Mouse (Mus musculus) hindbrain, embryonic 10.5 days (tissue): ENCODE results near the gene Flcn. TPM values are rescaled to one million over a fixed set of nuclear protein-coding genes. Genes with fewer than 3 reads are reported as not detected.

ENCODE experiments used
- DNase-seq: peaks from one replicate; pipeline ENCODE4 v3.0.0-alpha.2; 2017; ENCODE audit warnings: low spot score
- H3K27ac ChIP-seq: fragments of 300-500 bp; sonication (generic); 2 replicates; pipeline ENCODE4 v1.5.1; 2016; ENCODE audit warnings: mild to moderate bottlenecking, moderate library complexity
- H3K27me3 ChIP-seq: fragments of 300-500 bp; sonication (generic); 2 replicates; pipeline ENCODE4 v1.6.1; 2016; ENCODE audit warnings: mild to moderate bottlenecking; ENCODE audit not compliant: poor library complexity, insufficient read depth, severe bottlenecking
- H3K36me3 ChIP-seq: fragments of 300-500 bp; sonication (generic); 2 replicates; pipeline ENCODE4 v1.6.1; 2016; ENCODE audit warnings: mild to moderate bottlenecking, moderate library complexity
- H3K4me1 ChIP-seq: fragments of 300-500 bp; sonication (generic); replicated peaks from 2 replicates; pipeline ENCODE4 v1.6.1; 2016; ENCODE audit warnings: mild to moderate bottlenecking
- H3K4me3 ChIP-seq: fragments of 300-500 bp; sonication (generic); 2 replicates; pipeline ENCODE4 v1.5.1; 2016; ENCODE audit warnings: mild to moderate bottlenecking, moderate library complexity
- H3K9me3 ChIP-seq: fragments of 300-500 bp; sonication (generic); 2 replicates; pipeline ENCODE4 v1.6.1; 2016; ENCODE audit warnings: mild to moderate bottlenecking, moderate library complexity
- WGBS: fragments of 180-500 bp; shearing (Covaris S2); methylation state at CpG from one replicate; pipeline ENCODE4 v1.1.7; 2016; 5-methylcytosine and 5-hydroxymethylcytosine counted together
- polyA plus RNA-seq: library from polyadenylated mRNA; unstranded; fragments of >200 nt; fragmentation: Nextera tagmentation; extraction: Ambion mirVana; gene quantifications from 2 replicates; pipeline ENCODE4 v1.2.1, GENCODE M21; 2016

The Flcn gene
- polyA plus RNA-seq, 1 experiment from 2014 or later = 29.6 TPM

DNA sequence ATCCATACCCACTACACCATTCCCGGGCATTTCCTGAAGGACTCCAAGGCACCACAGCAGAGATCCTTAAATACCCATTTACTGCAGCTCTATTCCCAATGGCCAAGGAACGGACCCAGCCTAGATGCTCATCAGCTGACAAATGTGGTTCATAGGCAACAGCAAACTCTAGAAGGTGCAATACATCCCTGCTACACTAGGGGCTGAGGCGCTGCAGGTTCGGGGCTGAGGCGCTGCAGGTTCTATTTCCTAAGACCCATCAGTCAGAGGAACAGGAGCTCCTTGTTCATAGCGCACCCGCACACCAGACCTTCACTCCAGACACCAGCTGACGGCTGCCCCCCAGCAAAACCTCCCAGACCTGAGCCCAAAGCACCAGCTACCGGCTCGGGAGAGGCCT lies 9.4 kb downstream of the Flcn start:
- WGBS = 90% methylated on average over 10 of the region's 10 CpGs
- H3K4me3 ChIP-seq = no peak overlapping the region
- no peaks in the 10 kb centered on the region for H3K27me3 ChIP-seq
- no peak for DNase-seq
- peaks cover 100% of the 10 kb centered on the region for H3K36me3 ChIP-seq
- H3K27ac ChIP-seq = no peak overlapping the region
- H3K9me3 ChIP-seq = no peaks in the 10 kb centered on the region
- H3K4me1 ChIP-seq = no peaks in the 10 kb centered on the region

DNA sequence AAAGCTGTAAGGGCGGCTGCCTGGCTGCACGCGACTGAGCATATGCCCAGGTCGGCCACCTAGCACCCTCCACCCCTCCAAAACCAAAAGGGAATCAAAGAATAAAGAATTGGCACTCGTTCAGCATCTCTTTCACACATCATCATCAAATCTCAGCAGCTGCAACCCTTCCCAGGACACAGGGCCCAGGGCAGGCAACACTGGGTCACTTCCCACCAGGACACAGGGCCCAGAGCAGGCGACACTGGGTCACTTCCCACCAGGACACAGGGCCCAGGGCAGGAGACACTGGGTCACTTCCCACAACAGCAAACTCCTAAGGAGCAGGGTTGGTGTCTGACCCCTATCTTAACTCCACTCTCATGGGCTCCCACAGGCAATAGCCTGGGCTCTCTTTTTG lies 16.4 kb downstream of the Flcn start:
- no peak overlapping the region for H3K4me3 ChIP-seq
- WGBS = 94% methylated on average over 6 of the region's 6 CpGs
- H3K27ac ChIP-seq = no peak overlapping the region
- peaks cover 74% of the 10 kb centered on the region for H3K36me3 ChIP-seq
- peaks cover 3% of the 10 kb centered on the region; the same call in 1 of the 2 replicates for H3K27me3 ChIP-seq
- H3K9me3 ChIP-seq = no peaks in the 10 kb centered on the region
- no peak for DNase-seq
- no peaks in the 10 kb centered on the region for H3K4me1 ChIP-seq

DNA sequence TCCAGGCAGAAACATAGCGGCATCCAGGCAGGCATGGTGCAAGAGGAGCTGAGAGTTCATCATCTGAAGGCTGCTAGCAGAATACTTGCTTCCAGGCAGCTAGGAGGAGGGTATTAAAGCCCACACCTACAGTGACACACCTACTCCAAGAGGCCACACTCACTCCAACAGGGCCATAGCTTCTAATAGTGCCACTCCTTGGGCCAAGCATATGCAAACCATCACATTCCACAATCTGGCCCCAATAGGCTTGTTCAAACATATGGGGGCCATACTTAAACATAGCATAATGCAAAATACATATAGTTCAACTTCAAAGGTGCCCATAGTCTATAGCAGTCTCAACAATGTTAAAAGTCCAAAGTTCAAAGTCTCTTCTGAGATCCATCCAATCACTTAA lies 20.5 kb downstream of the Flcn start:
- Histone ChIP-seq H3K27me3 (peaks cover 35% of the 10 kb centered on the region), H3K4me1 (peaks cover 10% of the 10 kb centered on the region), H3K4me3 (no peak overlapping the region), H3K27ac (no peak overlapping the region), H3K36me3 (peaks cover 34% of the 10 kb centered on the region), H3K9me3 (0 out of 2 replicates have a peak, but pooled peaks cover 2% of the 10 kb centered on the region)
- 96% methylated on average over 1 of the region's 1 CpGs for WGBS
- no peak for DNase-seq

DNA sequence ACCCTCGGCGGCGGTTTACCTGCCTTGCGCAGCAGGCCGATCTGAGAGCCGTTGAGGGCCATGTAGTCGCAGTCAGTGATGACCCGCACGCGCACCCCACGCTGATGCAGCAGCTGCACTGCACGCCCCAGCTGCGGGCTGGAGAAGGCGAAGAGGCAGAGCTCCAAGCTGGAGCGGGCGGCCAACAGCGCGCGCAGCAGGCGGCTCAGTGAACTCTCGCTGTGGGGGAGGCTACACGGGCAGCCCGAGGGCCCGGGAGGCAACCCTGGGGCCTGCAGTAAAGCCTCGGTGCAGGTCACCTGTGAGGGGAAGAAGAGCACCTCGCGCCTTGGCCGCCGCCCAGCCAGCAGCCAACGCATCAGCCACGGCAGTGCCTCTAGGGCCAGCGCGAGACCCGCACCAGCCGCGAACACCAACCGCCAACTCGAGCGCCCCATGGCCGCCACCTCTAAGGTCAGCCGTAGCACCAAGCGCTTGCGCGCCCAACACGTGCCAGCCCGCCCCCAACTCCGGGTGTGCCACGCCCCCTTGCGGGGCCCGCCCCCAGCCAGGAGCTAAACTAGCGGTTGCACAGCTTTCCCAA lies 22.5 kb downstream of the Flcn start, which contains the start of gene Pld6:
TSS of gene Pld6 (minus strand) at position 447 of the 583 bp plus-strand sequence.
- Histone ChIP-seq H3K27ac (peak within 1 kb of the TSS; percentile 50), H3K27me3 (peaks cover 35% of the 10 kb centered on the region), H3K4me3 (peak within 1 kb of the TSS; percentile 55), H3K9me3 (0 out of 2 replicates have a peak, but pooled peaks cover 2% of the 10 kb centered on the region), H3K4me1 (peaks cover 10% of the 10 kb centered on the region), H3K36me3 (peaks cover 13% of the 10 kb centered on the region)
- peak; percentile 76 for DNase-seq
- WGBS = under 1% methylated on average over 51 of the region's 51 CpGs

DNA sequence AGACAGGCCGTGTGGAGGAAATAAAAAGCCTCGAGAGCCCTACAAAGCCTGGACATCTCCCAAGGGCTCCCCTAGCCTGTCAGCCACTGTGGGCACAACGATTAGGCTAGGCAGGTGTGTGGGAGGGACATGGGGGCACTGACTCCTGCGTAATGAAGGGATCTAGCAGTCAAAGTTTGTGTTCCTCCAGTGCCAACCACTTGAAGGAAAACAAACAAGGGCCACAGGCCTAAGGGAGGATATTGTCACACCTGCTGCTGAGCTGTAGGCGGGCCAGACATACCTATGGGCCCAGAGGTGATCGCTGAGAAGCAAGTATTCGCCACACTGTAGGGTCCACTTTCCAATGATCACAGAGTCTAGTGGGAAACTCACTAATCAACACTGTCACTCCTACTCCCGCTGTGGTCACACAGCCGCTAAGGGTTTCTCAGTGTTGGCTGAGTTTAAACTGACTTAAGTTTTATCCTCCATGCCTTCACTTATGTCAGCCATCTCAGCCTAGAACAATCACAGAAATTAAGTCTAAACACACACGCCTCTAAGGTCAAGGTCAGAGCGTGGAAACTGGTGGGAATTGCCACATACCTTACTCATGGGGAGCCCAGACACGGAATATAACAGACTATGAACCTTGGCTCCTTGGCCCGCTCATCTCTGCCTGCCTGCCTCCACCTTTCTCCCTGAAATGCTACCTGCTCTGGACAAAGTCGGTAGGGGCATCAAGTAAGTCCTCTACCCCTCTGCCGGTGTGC lies 23.2 kb downstream of the Flcn start:
- Histone ChIP-seq H3K27me3 (peaks cover 35% of the 10 kb centered on the region), H3K27ac (peak overlapping the region; percentile 50; the same call in 1 of the 2 replicates), H3K4me3 (peak overlapping the region; percentile 55), H3K36me3 (peaks cover 7% of the 10 kb centered on the region), H3K9me3 (0 out of 2 replicates have a peak, but pooled peaks cover 2% of the 10 kb centered on the region), H3K4me1 (peaks cover 10% of the 10 kb centered on the region)
- no peak for DNase-seq
- WGBS = 54% methylated on average over 15 of the region's 15 CpGs

DNA sequence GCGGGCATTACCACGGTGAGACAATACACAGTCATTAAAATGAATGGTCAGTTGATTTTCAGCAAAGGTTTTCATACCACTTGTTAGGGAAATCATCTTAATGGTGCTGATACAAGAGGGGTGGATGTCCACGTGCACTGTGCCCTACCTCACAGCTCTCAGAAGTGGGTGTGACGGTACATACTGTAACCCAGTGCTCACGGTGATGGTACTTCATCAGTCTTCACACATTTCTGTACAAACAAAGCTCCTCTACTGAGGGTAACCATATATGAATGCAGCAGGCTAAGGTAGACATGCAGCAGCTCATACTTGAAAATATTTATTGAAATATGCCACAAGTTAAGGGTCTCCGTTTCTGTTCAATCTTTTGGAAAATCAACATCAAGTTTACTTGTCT lies 26.2 kb downstream of the Flcn start:
- no peak overlapping the region for H3K27ac ChIP-seq
- DNase-seq = no peak
- H3K4me1 ChIP-seq = peaks cover 10% of the 10 kb centered on the region
- no peak overlapping the region for H3K4me3 ChIP-seq
- peaks cover 5% of the 10 kb centered on the region for H3K36me3 ChIP-seq
- WGBS = 92% methylated on average over 6 of the region's 6 CpGs
- peaks cover 34% of the 10 kb centered on the region for H3K27me3 ChIP-seq
- H3K9me3 ChIP-seq = 0 out of 2 replicates have a peak, but pooled peaks cover 2% of the 10 kb centered on the region

DNA sequence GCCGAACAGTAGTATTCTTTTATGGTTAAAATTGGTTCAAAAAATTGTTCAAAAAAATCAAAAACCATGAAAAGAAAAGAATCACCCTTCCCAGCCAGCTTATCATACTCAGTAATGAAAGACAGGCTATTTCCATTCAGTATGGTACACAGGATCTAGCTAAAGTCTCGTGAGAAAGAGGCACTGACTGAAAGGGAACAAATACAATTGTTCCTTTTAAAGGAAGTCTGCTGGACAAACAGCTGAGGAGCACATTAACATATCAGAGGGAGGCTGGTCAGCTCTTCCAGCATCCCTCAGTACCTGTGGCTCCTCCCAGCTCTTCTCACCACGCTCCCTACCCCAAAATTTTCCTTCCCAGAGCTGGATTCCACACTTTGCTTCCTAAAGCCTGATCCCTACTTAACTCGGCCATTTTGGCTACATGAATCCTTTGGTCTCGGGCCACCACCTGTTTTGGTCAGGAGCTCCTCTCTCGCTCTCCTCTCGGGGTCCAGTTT lies 27.7 kb downstream of the Flcn start:
- Histone ChIP-seq H3K4me3 (no peak overlapping the region), H3K27ac (no peak overlapping the region), H3K36me3 (peaks cover 19% of the 10 kb centered on the region), H3K4me1 (peaks cover 4% of the 10 kb centered on the region), H3K9me3 (no peaks in the 10 kb centered on the region), H3K27me3 (peaks cover 21% of the 10 kb centered on the region)
- WGBS = 79% methylated on average over 7 of the region's 7 CpGs
- no peak for DNase-seq

DNA sequence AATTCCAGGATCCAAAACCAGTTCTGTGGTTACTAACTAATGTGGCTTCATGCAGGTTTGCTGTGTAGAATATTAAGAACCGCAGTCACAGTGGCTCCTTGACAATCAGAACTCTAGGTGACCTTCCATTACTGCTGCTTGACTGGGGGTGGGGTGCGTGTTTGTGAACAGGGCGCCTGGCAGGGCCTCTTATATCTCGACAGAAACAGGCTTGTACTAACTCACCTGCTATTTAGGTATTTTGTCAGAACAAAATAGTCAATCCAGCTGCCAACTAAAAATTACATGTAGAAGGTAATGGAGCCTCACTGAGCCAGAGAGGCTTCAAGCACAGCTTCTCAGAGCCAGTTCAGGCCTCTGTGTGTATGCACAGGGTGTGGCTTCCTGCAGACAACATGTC lies 29.6 kb downstream of the Flcn start:
- Histone ChIP-seq H3K9me3 (no peaks in the 10 kb centered on the region), H3K27ac (no peak overlapping the region), H3K27me3 (0 out of 2 replicates have a peak, but pooled peaks cover 4% of the 10 kb centered on the region), H3K4me3 (no peak overlapping the region), H3K36me3 (peaks cover 38% of the 10 kb centered on the region), H3K4me1 (no peaks in the 10 kb centered on the region; the same call in 1 of the 2 replicates)
- WGBS = 87% methylated on average over 4 of the region's 4 CpGs
- no peak for DNase-seq

DNA sequence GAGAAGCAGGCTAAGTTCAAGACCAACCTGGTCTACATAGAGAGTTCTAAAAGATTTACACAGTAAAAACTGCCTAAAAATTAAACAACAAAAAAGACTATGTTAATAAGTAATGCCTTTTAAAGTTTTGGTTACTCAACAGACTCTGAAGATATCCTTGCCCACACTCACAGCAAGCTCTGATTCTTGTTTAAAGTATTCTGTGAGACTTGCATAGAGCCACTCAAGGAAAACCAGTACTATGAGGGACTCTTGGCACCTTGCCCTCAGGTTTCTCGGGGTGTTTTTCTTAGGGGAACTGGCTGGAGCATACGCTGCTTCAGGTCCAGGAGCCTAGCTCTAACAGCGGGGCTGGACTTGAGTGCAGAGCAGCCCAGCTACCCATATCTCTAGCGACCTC lies 30.4 kb downstream of the Flcn start:
- no peaks in the 10 kb centered on the region for H3K9me3 ChIP-seq
- H3K4me3 ChIP-seq = no peak overlapping the region
- H3K27ac ChIP-seq = no peak overlapping the region
- H3K4me1 ChIP-seq = no peaks in the 10 kb centered on the region; the same call in 1 of the 2 replicates
- H3K27me3 ChIP-seq = no peaks in the 10 kb centered on the region
- WGBS = 94% methylated on average over 4 of the region's 4 CpGs
- DNase-seq = no peak
- peaks cover 46% of the 10 kb centered on the region for H3K36me3 ChIP-seq

DNA sequence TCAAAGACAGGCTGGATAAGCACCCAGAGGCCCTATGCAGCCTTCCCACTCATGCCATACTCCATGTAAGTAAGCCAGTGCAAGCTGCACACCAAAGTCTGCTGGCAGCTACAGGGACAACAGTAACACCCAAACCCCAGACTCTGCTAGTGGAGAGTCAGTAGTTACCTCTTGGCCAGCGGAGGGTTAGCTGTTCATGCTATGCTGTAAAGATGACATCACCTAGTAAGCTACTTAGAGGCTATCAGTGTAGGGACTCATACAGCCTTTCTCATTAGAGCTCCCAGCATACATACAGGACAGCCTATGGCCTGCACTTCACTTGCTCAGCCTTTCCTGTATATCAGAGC lies 31.0 kb downstream of the Flcn start:
- DNase-seq = no peak
- 71% methylated on average over 1 of the region's 1 CpGs for WGBS
- Histone ChIP-seq H3K9me3 (no peaks in the 10 kb centered on the region), H3K36me3 (peaks cover 52% of the 10 kb centered on the region), H3K27ac (no peak overlapping the region), H3K27me3 (no peaks in the 10 kb centered on the region), H3K4me3 (no peak overlapping the region), H3K4me1 (no peaks in the 10 kb centered on the region; the same call in 1 of the 2 replicates)

DNA sequence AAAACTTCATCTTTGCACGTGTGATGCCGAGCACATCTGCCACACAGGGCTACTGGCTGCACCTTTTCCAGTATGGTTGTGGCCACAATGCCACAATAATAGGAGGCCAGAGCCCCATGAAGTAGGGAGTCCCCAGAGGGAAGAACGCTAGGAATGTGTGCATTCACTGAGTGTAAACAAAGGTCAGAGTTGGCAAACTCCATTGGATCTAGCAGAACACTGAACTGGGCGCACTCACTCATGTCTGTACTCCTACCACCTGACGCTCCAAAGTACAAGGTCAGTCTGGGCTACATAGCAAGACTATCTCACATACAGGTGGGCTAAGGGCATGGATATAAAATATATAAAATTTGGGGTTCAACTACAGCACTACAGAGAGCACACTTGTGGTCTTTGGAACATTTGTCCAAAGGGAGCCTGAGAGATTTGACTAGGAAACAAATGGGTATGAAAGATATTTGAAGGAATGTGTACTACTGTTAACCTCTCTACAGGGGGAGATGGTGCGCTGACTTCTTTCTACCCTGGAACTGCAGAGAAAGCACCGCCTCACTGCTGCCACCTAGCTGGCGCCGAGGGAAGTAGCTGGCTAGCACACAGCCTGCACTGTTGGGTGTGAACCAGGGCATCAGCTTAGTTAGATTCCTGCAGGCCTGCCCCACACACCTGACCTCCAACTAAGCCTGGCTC lies 31.5 kb downstream of the Flcn start:
- no peaks in the 10 kb centered on the region for H3K9me3 ChIP-seq
- DNase-seq = peak; percentile 75
- H3K27me3 ChIP-seq = no peaks in the 10 kb centered on the region
- peaks cover 57% of the 10 kb centered on the region for H3K36me3 ChIP-seq
- no peak overlapping the region for H3K4me3 ChIP-seq
- no peak overlapping the region for H3K27ac ChIP-seq
- H3K4me1 ChIP-seq = no peaks in the 10 kb centered on the region; the same call in 1 of the 2 replicates
- 53% methylated on average over 9 of the region's 9 CpGs for WGBS

DNA sequence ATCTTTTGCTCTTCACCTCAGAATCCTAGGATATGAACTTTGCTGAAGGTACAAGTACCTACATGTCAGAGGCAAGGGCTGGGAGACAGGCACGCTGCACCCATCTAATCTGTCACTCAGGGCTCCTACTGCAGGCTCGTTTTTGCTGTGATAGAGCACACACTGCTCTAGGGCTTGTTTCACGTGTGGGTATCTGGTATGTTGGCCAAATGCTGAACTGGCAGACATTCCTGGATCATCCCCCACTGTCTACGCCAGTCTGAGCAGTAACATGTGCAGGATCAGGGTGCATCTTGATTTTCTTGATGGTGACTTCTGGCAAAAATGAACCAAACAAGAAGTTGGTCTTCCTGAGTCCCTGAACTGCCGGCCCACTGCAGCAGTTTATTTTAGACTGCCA lies 32.6 kb downstream of the Flcn start:
- DNase-seq = no peak
- Histone ChIP-seq H3K27ac (no peak overlapping the region), H3K4me1 (no peaks in the 10 kb centered on the region; the same call in 1 of the 2 replicates), H3K27me3 (no peaks in the 10 kb centered on the region), H3K9me3 (no peaks in the 10 kb centered on the region), H3K36me3 (peaks cover 68% of the 10 kb centered on the region), H3K4me3 (no peak overlapping the region)
- 91% methylated on average over 5 of the region's 5 CpGs for WGBS
